Mouse (Mus musculus): ENCODE measurements at regions not wholly inside any gene's neighbourhood (a gene's known extent, or its start where the extent isn't known, plus 50 kb on each side); places are given as distances from the start of the nearest gene placed in this dataset.

DNA sequence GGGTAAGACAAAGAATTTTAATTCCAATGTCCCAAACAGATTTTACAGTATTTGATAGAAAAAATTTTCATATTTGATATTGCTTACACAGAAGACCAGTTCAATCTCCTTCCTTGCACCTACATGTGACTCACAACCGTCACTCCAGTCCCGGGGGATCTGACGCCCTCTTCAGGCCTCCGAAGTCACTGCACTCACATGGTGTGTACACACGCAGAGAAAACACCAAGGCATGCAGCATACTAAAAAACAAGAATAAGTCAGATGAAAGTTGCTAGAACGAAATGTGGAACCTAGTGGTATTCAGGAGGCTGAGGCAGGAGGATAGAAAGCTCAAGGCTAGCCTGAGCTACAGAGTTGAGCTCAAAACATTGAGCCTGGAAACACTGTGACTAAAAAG, 59.7 kb upstream of the Pim1 start:
- peak in 2 of 3 experiments; percentile 16 to 17; a peak in 3 of 6 replicates for TF ChIP-seq CTCF (IDR thresholded peaks at IDR 0.05 in 2 of 3, conservative IDR thresholded peaks at IDR 0.05 in 1 of 3; ENCODE audit: control insufficient read depth in 1 of 3, insufficient read depth in 1 of 3, low read depth in 2 of 3, low read length in 3 of 3, poor library complexity in 1 of 3, severe bottlenecking in 1 of 3)
- TF ChIP-seq EP300 (IDR thresholded peaks at IDR 0.05; ENCODE audit: low read depth in 1 of 2, low read length in 2 of 2): no peak
- TF ChIP-seq MAX (IDR thresholded peaks at IDR 0.05; ENCODE audit: low read length): no peak
- TF ChIP-seq POLR2A (IDR thresholded peaks at IDR 0.05; ENCODE audit: control insufficient read depth in 1 of 2, insufficient read depth in 1 of 2, low read depth in 1 of 2, low read length in 2 of 2, poor library complexity in 1 of 2): no peak
- TF ChIP-seq E2F4 (IDR thresholded peaks at IDR 0.05; ENCODE audit: borderline replicate concordance, low read depth, low read length): no peak
- TF ChIP-seq CHD1 (IDR thresholded peaks at IDR 0.05; ENCODE audit: low read depth, low read length): no peak
- TF ChIP-seq ZNF384 (IDR thresholded peaks at IDR 0.05; ENCODE audit: low read depth, low read length): no peak
- TF ChIP-seq NRF1 (IDR thresholded peaks at IDR 0.05; ENCODE audit: insufficient read depth, low read depth, low read length, poor library complexity, severe bottlenecking): no peak
- TF ChIP-seq CHD2 (IDR thresholded peaks at IDR 0.05; ENCODE audit: low read length): no peak
- no peak for TF ChIP-seq ELF1 (IDR thresholded peaks at IDR 0.05; ENCODE audit: low read depth, low read length)
